Mouse (Mus musculus) kidney, adult 9 months (tissue): Measurements from ENCODE around the gene Ttc30a2.
A peak's percentile ranks its signal among the peaks of the same experiment; 100 is the strongest.
"Not testable (repeated sequence)": the region's sequence is repeated elsewhere in the genome, so short reads cannot be mapped to it uniquely, and the experiment has no call there.

Experiments
- DNase-seq: peaks from one replicate; pipeline ENCODE4 v3.0.0; 2022

Ttc30a2 gene

DNA sequence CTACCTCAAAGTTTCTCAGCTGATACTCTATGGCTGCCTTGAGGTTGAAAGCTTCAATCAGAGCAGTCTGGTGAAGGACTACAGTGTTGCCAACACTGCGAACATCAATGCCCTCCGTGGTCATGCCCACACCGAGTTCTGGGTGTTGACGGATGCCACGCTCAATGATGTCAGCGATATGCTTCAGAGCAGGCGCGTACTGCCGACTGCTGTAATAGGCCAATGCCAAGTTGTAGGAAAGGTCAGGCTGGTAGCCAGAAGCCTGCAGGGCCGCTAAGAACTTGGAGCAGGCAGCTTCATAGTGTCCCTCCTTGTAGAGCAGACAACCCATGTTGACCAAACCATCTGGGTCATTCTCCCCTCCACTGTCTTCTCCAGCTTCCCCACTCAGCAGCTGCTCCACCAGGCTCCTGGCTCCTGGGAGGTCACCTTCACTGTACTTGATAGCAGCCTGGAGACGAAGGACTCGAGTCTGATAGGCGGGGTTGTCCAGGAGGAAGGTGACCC lies 3.0 kb upstream of the Ttc30a2 start:
- DNase-seq, result not testable (repeated sequence)

DNA sequence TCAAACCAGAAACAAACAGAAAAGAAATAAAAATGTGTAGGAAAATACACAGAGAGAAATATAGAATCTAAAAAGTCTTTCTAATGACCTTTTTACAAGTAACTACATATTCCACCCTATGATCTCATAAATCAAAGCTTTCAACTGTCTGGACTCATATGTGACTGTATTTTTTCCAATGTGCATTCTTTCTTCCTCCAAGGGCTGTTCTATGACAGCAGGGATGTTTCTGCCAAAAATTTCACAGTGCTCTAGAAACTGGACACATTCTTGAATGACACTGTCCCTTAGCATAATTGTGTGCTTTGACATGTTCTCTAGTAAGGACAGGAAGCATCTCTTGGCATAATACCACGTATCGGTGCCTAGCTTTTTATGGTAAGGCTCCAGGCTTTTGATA lies 1.9 kb downstream of the Ttc30a2 start:
- not testable (repeated sequence) for DNase-seq

DNA sequence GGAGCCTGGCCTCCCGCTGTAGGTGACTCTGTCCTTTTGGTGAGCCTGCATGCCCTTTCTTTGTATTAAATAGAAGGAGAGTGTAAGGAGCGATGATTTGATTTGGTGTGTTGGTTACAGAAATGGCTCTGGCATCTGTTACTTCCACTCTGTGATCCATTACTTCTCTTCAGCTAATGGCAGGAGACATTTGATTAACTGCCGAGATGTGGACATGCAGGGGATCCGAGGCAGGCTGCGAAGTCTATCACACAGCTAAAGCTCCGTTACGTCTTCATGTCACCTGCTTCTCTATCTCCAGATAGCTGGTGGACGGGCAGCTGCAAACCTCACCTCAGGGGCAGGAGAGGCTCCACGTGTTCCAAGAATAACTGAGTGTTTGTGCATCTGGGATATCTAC lies 3.8 kb downstream of the Ttc30a2 start:
- DNase-seq, result no peak

DNA sequence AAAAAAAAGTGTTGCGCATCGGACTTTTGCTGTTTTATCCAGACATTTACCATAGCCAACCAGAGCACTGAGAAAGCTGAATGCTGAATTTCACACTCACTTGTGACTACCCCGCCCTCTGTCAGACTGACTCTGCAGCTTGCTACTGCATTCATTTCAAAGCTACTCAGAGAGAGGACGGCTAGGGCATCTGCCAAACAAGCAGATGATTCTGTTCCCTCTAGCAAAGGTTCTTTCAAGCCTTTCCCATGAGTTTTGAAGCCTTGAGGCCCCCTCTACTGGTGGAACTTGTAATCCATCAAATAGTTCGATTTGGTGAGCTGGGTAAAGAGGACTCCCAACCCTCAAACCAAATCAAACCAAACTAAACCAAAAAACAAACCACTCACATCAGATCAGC lies 13.0 kb downstream of the Ttc30a2 start:
- peak; percentile 75 for DNase-seq

DNA sequence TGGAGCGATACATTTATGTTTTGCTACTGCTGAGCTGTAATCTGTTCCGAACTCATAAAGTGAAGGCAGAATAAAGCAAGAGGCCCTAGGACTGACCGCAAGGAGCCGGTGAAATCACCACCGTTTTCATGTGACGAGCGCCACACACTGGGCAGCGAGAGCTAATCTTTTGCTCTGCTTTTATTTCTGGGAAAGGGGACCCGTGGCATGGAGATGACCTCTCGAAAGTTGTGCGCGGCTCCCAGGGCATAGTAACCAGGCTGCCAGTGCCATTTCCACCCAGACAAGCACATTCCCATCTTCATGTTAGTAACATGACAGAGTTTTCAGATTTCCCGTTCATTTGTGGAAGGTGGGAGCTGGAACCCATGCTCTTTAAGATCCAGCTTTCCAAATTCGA lies 13.5 kb downstream of the Ttc30a2 start:
- peak; percentile 61 for DNase-seq

DNA sequence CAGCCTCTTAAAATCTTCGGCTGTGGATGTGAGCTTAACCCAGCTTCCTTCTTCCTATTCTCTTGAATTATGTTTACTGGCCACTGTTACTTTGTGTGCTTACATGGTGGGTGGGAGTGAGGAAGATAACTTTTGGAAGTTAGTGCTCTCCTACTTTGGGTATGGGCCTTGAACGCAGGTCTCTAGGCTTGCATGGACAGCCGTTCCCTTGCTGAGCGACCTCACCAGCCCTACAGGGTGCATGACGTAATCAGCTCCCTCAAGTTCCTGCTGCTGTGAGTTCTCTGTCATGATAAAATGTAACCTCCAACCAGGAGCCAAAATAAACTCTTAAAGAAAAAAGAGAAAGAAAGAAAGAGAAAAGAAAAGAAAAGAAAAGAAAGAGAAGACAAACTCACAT lies 13.9 kb downstream of the Ttc30a2 start:
- DNase-seq, result no peak

DNA sequence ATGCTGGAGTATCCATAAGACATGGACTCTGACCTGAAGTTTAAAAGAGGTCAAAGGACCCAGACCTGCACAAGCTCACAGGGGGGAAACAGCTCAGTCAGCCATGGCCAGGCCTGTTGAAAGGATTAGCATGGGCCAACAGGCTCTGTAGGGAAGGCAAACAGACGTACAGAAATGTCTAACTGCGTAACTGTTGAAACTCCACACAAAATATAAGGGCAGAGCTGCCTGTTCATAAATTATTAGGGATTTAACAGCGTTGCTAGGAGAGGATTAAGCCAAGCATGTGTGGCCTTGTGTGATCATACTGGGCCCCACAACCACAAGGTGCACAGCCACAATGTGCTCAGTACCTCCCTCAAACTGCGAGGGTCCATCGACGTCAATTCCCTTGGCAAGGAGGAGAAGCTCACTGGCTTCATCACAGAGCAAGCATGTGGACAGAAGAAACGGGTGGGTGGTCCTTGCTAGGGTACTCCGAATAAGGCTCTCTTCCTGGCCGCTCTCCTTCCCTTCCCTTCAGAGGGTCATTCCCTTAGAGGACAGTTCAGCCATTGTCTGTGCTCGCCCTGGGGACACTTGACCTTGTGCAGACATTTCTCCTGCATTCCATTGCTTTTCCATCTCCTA lies 14.6 kb downstream of the Ttc30a2 start:
- DNase-seq, result no peak

DNA sequence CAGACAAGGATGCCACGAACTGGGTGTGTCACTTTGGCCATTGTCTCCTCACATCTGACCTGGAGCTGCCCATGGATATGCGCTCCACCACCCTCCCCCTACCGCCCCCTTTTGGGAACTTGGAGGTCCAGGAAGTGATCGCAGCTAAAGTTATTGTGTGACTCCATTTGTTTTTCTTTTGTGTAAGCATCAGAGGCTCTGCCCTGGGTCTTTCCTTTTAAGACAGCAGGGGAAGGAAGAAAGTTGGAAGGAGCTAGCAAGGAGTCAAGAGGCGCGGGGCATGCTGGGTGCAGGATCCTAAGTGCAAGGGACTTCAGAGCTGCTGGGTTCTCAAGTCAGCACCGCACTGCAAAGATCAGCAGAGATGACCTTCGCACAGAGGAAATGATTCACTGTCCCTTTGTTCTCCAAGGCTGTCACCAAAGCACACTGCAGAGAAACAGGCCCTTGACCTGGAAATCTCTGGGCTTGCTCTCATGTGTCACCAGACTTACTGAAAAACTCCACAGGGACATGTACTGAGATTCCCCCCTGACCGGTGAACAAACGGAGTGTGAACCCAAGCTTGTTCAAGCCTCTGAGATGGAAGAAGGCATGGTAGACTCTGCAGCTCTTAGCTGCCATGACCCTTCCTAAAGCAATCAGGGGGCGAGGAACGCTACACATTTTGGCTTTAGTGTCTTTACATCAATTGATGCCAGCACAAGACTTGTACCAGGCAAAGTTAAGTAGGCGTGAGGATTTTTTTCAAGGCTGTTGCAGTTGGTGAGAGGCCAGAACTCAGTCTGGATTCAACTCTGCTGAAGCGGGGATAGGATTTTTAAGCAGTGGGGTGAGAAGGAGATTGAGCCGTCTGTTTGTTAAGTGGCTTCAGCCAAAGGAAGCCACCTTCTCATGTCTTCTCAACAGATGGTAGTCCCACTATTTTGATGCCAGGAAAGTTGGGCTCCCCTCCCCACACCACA lies 17.3 kb downstream of the Ttc30a2 start:
- peak; percentile 43 for DNase-seq

DNA sequence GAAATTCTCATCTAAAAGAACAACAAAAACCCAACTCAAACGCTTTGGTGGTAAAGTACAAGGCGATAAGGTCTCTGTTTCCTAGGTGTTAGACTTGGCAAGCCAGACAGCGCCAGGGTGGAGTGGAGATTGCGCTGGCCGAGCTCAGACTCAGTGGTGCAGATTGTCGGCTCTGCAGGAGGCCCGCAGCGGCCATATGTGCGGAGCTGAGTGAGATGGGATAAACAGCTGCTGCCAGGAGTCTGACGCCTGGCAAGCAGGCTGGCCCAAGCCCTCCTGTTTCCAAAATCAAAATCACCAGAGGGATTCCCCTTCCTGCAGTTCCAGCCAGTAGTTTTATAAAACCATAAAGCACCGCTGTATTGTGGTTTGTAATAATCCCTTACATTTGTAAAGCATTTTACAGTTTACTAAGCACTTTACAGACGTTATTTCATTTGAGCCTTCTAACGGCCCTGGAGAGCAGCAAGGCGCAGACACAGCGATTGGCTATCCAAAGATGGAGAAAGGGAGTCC lies 18.1 kb downstream of the Ttc30a2 start:
- no peak for DNase-seq

DNA sequence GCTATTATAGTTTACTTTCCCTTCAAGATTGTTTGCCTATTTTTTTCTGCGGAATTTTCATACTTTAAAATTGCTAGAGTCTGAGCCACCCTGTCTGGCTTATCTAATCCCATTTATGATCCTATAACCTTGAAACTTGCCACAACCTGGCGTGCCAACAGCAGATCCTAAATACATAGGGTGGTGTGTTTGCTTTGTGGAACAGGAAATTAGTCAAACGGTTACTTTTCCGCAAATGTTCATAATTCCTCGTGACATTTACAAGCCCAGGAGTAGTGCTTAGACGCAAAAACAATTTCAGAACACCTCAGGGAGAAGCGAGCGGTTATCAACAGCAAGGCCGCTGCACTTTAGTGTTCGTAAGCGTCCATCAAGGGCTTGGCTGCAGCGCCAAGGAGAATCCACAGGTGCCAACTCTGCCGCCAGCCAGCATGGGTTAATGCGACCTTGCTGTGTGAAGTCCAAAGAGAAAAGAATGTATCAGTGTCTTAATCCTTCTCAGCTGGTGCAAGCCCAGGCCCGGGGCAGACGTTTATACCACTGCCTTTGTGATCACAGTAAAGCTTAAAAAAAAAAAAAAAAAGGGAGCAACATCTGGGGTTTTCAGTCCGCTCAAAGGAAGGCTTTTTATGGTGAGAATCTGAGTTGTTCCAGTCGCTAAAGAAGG lies 18.7 kb downstream of the Ttc30a2 start:
- DNase-seq, result no peak

DNA sequence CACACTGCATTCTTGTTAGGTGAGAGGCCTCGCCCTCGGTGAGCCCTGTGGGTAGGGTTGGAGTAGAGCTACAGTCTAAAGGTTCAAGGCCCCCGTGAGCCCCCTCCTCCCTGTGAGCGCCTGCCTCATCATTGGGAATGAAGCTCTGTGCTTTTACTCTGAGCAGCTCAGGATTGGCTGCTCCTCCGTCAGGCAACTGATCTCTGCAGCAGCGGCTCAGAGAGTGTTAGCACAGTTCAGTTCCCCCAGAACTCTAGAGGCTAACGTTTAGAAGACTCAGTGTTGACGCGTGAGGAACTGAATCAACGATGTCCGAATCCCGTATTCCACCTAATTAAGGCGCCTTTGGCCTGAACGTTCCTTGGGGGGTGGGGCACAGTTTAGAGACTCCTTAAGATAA lies 22.3 kb downstream of the Ttc30a2 start:
- DNase-seq, result no peak

DNA sequence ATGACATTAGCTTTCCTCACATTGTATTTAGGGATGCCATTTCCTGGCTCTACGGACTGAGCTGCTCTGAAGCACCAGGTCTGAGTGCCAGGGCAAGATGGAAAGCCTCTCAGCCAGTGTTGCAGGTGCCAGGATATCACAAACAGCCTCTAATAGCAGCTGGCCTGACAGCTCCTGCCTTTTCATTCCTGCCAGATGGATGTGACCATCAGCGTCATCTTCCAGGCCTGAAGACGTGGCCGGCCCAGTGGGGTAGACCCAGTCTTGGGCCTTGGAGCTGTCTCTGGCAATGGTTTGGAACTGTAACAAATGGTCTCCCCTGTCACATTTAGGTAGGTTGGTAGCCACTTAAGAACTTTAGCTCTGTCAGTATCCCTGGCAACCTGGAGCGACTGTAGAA lies 24.6 kb downstream of the Ttc30a2 start:
- DNase-seq, result no peak

DNA sequence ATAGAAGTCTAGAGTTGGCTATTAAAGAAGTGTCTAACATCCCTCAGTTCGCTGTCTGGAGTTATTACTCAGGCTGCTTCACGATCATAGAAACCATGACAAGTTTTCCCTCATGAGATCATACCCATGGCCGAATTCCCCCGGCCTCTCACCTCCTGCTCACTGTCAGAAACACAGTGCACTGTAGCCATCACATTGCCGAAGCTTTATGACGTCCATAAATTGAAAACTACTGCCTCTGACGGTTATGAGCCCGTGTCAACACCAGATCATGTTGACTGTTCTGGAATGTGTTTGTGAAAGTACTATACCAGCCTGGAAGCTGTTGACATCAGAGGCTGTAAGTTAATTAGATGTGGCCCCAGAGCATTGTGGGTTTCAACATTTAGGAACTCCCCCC lies 27.3 kb downstream of the Ttc30a2 start:
- no peak for DNase-seq

DNA sequence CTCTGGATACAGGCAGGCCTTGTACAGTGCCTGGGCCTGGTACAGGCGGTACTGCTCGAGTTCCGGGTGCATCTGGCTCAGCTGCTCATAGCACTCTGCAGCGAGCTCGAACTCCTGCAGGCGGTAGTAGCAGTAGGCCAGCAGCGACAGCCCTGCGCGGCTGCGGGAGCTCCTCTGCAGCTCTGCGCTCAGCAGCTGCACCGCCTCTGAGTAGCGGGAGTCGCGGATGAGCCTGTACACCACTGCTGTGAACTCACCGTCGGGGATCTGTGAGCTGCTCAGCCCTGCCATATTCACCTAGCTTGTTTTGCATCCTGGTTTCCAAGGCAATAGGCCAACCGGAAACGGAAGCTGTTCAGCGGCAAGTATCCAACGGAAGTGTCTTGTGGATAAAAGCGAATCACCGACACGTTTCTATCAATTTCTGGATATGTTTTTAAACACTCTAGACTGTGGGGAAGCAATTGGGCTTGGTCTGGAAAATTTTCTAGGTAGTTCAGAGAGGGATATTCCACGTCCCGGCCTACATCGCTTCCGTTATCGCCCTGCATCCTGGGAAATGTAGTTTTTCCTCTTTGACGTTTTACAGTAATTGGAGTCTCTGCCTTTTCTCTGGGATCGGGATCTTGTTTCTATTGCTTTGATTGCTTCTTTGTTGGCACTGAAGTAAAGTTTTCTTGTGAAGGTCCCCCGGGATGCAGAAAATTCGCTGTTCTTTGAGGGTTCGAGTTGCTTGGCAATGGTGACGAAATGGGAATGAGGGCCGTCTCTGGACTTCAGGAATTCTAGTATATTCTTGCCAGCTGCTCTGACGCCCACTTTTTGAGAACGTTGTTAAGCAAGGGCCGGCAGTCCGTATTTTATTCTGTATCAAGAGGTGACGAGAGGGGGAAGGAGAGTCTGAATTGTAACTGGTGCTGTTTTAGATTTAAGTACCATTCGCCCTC lies 39.6 kb downstream of the Ttc30a2 start, which contains the start of gene Ttc30b:
Gene Ttc30b, minus strand, starts transcription at position 469 of the 947 bp plus-strand sequence.
- DNase-seq, result peak; percentile 88

DNA sequence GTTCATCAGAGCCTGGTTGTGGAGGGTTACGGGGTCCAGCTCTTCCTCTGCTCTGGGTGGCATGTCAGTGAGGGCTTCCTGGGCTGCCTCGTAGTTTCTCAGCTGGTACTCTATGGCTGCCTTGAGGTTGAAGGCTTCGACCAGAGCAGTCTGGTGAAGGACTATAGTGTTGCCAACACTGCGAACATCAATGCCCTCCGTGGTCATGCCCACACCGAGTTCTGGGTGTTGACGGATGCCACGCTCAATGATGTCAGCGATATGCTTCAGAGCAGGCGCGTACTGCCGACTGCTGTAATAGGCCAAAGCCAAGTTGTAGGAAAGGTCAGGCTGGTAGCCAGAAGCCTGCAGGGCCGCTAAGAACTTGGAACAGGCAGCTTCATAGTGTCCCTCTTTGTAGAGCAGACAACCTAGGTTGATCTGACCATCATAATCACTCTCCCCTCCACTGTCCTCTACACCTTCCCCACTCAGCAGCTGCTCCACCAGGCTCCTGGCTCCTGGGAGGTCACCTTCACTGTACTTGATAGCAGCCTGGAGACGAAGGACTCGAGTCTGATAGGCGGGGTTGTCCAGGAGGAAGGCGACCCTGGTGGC lies 40.4 kb downstream of the Ttc30a2 start:
- peak; percentile 16 for DNase-seq

DNA sequence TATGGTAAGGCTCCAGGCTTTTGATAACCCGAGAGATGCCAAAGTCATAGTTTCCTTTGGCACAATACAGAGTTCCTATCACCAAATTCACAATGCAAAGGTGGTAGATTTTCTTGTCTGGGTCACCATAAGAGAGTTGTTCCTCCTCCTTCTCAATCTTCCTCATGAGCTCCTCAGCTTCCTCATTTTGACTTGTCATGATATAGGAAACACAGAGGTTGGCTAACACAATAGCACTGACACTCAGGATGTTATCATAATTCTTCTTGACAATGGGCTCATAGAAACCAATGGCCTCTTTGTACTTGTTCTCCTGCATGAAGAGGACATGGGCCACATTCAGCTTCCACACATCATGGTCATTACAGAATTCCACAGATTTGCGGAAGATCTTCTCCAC lies 41.3 kb downstream of the Ttc30a2 start:
- DNase-seq, result not testable (repeated sequence)

DNA sequence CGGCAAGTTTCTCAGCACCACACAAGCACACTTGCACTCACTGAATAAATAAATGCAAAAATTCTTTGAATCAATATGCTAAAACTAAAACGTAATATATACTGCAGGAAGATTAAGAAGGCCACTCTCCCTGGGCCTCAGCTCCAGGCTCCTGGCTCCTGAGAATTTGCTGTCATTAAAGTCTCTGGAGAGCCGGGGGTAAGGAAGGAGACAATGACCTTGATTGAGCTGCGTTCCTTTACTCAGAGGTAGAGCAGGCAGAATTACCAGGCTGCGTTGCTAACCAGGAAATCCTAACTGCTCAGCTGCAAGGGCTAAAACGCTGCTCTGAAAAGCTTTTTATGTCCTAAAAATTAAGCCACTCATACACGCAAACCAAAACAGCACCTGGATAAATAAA lies 44.4 kb downstream of the Ttc30a2 start:
- no peak for DNase-seq

DNA sequence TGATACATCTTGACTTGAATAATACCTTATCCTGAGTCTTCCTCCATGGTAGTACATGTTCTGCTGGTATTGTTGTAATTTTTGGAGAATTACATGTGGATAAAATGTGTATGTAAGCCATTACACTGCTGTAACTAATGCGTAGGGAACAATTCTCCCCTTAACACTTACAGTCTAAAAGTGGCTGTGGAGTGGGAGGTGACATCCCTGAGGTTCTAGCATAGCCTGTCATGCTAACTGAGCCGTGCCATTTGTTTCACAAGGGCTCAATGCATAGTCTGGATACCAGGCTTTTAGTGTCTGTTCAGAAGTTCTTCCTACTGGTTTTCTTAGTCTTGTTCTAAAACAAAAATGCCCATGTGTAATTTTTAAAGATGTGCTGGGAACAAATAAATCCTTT lies 47.0 kb downstream of the Ttc30a2 start:
- DNase-seq, result no peak

DNA sequence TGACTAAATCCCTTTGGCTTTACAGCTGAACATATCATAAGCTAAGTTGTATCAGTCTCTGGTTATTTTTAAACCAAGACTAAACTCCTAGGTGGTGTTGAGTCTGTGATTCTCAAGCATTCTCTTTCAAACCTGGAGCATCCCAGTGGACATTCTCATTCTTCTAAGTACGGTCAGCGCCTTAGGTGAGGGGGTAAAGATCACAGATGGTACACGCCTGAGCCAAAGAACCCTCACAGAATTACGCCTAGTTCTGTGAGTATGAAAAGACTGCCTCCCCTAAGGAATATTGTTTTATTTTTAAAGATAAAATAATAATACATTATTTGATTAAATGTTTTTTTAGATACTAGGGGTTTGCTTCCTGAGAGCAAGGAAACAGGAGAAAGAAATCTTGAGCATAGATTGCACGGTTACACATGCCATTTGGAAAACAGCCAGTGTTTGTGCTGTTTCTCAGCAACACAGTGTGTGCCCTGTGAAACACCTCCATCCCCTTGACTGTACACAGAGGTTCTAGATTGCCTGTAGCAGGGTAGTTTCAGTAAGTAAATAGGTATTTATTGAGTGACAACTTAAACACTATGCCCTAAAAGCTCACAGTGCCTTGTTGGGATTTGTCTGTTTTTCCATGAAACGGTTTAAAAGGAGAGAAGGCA lies 48.1 kb downstream of the Ttc30a2 start:
- DNase-seq, result no peak

DNA sequence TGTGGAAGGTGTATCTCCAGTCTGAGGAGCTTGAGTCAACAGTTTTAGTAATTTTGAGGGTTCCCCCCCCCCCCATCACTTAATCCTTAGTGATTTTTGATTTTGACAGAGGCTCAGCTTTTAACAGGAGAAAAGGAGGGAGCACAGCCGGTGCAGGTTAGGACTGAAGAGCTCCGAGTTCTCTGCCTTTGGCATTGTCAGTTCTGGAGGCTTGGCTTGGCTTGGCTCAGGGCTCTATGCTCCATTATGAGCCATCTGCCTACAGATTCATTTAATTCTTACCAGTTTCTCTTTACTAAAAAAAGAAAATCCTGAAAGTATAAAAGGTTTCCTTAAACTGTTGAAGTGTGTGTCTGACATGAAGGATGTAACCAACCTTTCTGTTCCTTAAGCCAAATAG lies 48.8 kb downstream of the Ttc30a2 start:
- no peak for DNase-seq

DNA sequence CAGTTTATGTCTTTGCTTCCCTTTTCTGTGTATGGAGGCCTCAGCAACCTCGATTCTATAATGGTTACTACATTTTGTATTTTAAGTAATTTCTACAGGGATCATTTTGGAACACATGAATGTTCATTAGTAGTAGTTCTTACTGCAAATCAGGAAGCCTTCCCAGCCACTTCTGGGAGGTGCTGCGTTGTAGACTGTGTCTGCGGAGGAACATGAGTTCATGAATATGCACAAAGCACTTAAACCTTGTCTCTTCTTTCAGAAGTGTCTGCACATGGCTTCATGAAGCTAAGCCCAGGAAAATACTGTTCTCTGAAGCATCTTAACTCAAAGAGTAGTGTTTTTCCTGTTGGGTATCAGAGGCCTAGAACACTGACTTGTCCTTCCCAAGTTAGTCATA lies 50.0 kb downstream of the Ttc30a2 start:
- DNase-seq, result no peak
